Mouse (Mus musculus) activated CD4-positive, CD25-positive, alpha-beta regulatory T cell, adult 9 weeks (primary cell): ENCODE results near the gene Med16. TPM values are rescaled to one million over a fixed set of nuclear protein-coding genes. Genes with fewer than 3 reads are reported as not detected.

Experiments
- polyA plus RNA-seq: library from polyadenylated mRNA; unstranded; fragments of 100-300 nt; shearing (Covaris generic); gene quantifications from one replicate; pipeline ENCODE4 v1.2.1, GENCODE M21; 2017

The Med16 gene
- polyA plus RNA-seq = 20.7 TPM

GRCm38 (mm10) chr10:79908167-79909091 lies at the start of gene Med16:
Med16 (minus strand) TSS chr10:79908923.

DNA sequence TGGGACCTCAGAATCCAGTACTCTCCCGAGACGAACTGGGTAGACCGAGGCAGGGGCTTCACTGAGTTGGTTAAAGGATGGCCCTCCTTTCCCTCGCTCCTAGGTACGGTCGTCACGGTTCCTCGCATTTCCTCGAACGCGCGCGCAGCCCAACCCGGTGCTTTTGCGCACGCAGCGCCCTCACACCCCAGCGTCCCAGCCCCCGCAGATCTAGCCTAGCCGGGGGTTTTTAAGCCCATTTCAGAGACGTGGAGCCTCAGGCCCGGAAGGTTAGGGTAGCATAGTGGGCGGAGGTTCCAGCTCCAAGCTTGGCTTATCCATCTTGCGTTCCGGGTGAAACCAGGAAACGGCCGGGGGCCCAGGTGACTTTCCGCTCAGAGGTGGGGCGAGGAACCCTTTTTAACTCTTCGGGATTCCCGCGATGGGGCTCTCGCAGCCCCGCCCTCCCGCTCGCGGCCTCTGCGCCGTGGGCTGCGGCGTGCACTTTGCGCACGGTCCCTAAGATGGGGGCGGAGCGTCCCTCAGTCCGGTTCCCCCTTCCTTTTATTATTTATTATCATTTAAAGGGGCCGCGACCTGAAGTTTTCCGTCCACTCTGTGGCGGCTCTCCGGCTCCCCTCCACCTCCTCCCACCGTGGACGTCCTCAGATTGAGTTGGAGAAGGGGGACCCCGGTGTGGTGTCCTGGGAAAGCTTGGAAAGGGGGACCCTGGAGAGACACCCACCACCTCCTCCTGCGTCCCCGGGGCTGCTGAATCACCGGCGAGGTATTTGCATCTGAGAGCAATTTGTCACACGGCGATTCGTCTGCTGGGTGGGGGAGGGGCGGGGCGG lies 18.0 kb upstream of the Med16 start, which contains the start of gene Arid3a:
Arid3a (plus strand) TSS at position 553 of the 833 bp plus-strand sequence.

DNA sequence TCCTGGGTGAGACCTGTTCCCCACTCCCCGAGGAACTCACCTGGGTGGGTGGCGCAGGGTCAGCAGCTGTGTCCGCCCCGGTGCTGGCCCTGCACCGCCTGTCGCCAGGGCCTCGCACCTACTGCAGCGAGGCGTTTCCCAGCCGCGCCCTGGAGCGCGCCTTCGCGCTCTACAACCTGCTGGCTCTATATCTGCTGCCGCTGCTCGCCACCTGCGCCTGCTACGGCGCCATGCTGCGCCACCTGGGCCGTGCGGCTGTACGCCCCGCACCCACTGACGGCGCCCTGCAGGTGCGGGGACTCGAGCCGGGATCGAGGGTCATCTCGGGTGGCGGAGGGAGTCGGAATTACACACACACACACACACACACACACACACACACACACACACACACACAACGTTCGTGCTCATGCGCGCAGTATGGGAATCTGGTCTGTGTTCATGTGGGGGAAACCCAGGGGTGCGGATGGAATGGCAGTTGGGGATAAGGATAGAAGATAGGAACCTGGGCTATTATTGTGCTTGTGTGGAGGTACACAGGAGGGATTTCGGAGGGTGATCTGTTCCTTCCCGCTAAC lies 12.3 kb upstream of the Med16 start, which contains the start of gene R3hdm4:
R3hdm4 (minus strand) TSS at position 251 of the 578 bp plus-strand sequence.

GRCm38 (mm10) chr10:79916808-79917531 lies 8.2 kb upstream of the Med16 start, which contains the start of gene Kiss1r:
Kiss1r (plus strand) TSS chr10:79916971.

GRCm38 (mm10) chr10:79910556-79910955 lies 1.8 kb upstream of the Med16 start, which contains the start of gene Gm26602:
Gm26602 (plus strand) TSS chr10:79910856.

DNA sequence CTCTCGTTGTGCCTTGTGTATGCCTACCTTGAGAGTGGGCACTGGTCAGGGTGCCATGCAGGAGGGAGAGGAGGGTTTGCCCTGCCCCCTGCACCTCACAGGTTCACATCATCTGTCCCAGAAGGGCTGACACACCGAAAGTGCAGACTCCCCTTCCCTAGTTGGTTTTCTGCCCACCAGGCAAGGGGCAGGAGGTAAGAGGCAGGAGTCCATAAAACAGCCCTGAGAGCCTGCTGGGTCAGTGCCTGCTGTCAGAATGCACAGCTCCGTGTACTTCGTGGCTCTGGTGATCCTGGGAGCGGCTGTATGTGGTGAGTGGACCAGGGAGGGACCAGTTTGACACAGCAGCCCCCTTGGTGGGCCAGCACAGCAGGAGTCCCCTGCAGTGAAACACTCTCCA lies 18.1 kb downstream of the Med16 start, which contains the start of gene Cfd:
Cfd (plus strand) TSS at position 184 of the 400 bp plus-strand sequence.

GRCm38 (mm10) chr10:79886054-79886453 lies 22.7 kb downstream of the Med16 start, which contains the start of gene Elane:
Elane (plus strand) TSS chr10:79886247.

GRCm38 (mm10) chr10:79874290-79874862 lies 34.3 kb downstream of the Med16 start, which contains the start of the genes Prtn3 and Plppr3:
Prtn3 (plus strand) TSS chr10:79874476.
Plppr3 (minus strand) TSS chr10:79874634.

GRCm38 (mm10) chr10:79853860-79854795 lies 54.6 kb downstream of the Med16 start, which contains the start of gene Ptbp1:
Ptbp1 (plus strand) TSS chr10:79854427.

Other genes with a start within 250 kb of the Med16 start
- gene Madcam1, start 244.4 kb downstream of the Med16 start, polyA plus RNA-seq = not detected
- 46.7 TPM for gene Tpgs1, start 239.6 kb downstream of the Med16 start, polyA plus RNA-seq
- 14.7 TPM for gene Cdc34, start 226.7 kb downstream of the Med16 start, polyA plus RNA-seq
- 0.71 TPM for gene Gzmm, start 219.9 kb downstream of the Med16 start, polyA plus RNA-seq
- 281 TPM for gene Bsg, start 204.4 kb downstream of the Med16 start, polyA plus RNA-seq
- gene Hcn2, start 192.3 kb downstream of the Med16 start, polyA plus RNA-seq = not detected
- gene Polrmt, start 162.3 kb downstream of the Med16 start, polyA plus RNA-seq = 46.0 TPM
- gene Fgf22, start 153.8 kb downstream of the Med16 start, polyA plus RNA-seq = not detected
- 5.1 TPM for gene Rnf126, start 142.0 kb downstream of the Med16 start, polyA plus RNA-seq
- gene Fstl3, start 131.7 kb downstream of the Med16 start, polyA plus RNA-seq = 0.68 TPM
- gene Prss57, start 118.0 kb downstream of the Med16 start, polyA plus RNA-seq = not detected
- gene Palm, start 115.4 kb downstream of the Med16 start, polyA plus RNA-seq = 0.38 TPM
- not detected for gene Misp, start 87.9 kb downstream of the Med16 start, polyA plus RNA-seq
- 322 TPM for gene Ptbp1, start 54.5 kb downstream of the Med16 start, polyA plus RNA-seq
- not detected for gene Prtn3, start 34.4 kb downstream of the Med16 start, polyA plus RNA-seq
- gene Plppr3, start 34.3 kb downstream of the Med16 start, polyA plus RNA-seq = 3.9 TPM
- gene Elane, start 22.7 kb downstream of the Med16 start, polyA plus RNA-seq = not detected
- not detected for gene Cfd, start 18.1 kb downstream of the Med16 start, polyA plus RNA-seq
- 15.2 TPM for gene Gm26602, start 1.9 kb upstream of the Med16 start, polyA plus RNA-seq
- 0.28 TPM for gene Kiss1r, start 8.0 kb upstream of the Med16 start, polyA plus RNA-seq
- gene R3hdm4, start 12.3 kb upstream of the Med16 start, polyA plus RNA-seq = 208 TPM
- 12.7 TPM for gene Arid3a, start 18.1 kb upstream of the Med16 start, polyA plus RNA-seq
- 78.4 TPM for gene Wdr18, start 51.2 kb upstream of the Med16 start, polyA plus RNA-seq
- not detected for gene Grin3b, start 61.8 kb upstream of the Med16 start, polyA plus RNA-seq
- gene Tmem259, start 75.4 kb upstream of the Med16 start, polyA plus RNA-seq = 6.6 TPM
- 1,121 TPM for gene Cnn2, start 79.7 kb upstream of the Med16 start, polyA plus RNA-seq
- gene Abca7, start 87.6 kb upstream of the Med16 start, polyA plus RNA-seq = 76.2 TPM
- gene Arhgap45, start 107.7 kb upstream of the Med16 start, polyA plus RNA-seq = 886 TPM
- gene Polr2e, start 130.9 kb upstream of the Med16 start, polyA plus RNA-seq = 193 TPM
- 519 TPM for gene Gpx4, start 138.2 kb upstream of the Med16 start, polyA plus RNA-seq
- 66.2 TPM for gene Sbno2, start 196.6 kb upstream of the Med16 start, polyA plus RNA-seq
- 13.7 TPM for gene Stk11, start 206.9 kb upstream of the Med16 start, polyA plus RNA-seq
- gene Atp5d, start 229.7 kb upstream of the Med16 start, polyA plus RNA-seq = 476 TPM
- gene Cbarp, start 231.9 kb upstream of the Med16 start, polyA plus RNA-seq = 2.1 TPM
- gene Midn, start 239.3 kb upstream of the Med16 start, polyA plus RNA-seq = 3.1 TPM